Mouse (Mus musculus) lung, embryonic 14.5 days (tissue): ENCODE data around the gene Btd. TPM values are rescaled to one million over a fixed set of nuclear protein-coding genes. Genes with fewer than 3 reads are reported as not detected.

Experiments
- ATAC-seq: fragments of 200-750 bp; cut with Nextera tagmentation; 2 replicates; pipeline ENCODE4 v1.8.0; 2017; ENCODE audit warnings: mild to moderate bottlenecking, moderate TSS enrichment, moderate library complexity; ENCODE audit not compliant: insufficient read depth
- DNase-seq: peaks from one replicate; pipeline ENCODE4 v3.0.0-alpha.2; 2015
- H3K27ac ChIP-seq: fragments of 300-500 bp; sonication (generic); 2 replicates; pipeline ENCODE4 v1.5.1; 2014; ENCODE audit warnings: low read depth, mild to moderate bottlenecking, moderate library complexity
- H3K27me3 ChIP-seq: fragments of 300-500 bp; sonication (generic); 2 replicates; pipeline ENCODE4 v1.6.1; 2014; ENCODE audit warnings: low read length, control low read depth; ENCODE audit not compliant: insufficient read depth
- H3K36me3 ChIP-seq: fragments of 300-500 bp; sonication (generic); 2 replicates; pipeline ENCODE4 v1.6.1; 2014; ENCODE audit warnings: control low read depth; ENCODE audit not compliant: insufficient read depth
- H3K4me1 ChIP-seq: fragments of 300-500 bp; sonication (generic); 2 replicates; pipeline ENCODE4 v1.6.1; 2014; ENCODE audit warnings: antibody characterized with exemption, control low read depth; ENCODE audit not compliant: insufficient read depth
- H3K4me2 ChIP-seq: fragments of 300-500 bp; sonication (generic); 2 replicates; pipeline ENCODE4 v1.6.1; 2014; ENCODE audit warnings: mild to moderate bottlenecking
- H3K4me3 ChIP-seq: fragments of 300-500 bp; sonication (generic); 2 replicates; pipeline ENCODE4 v1.5.1; 2014; ENCODE audit warnings: low read depth, low read length
- H3K9ac ChIP-seq: fragments of 300-500 bp; sonication (generic); 2 replicates; pipeline ENCODE4 v1.6.1; 2014
- H3K9me3 ChIP-seq: fragments of 300-500 bp; sonication (generic); 2 replicates; pipeline ENCODE4 v1.6.1; 2016; ENCODE audit warnings: low read depth, low read length, control low read depth
- CTCF ChIP-seq: IDR thresholded peaks from 2 replicates; pipeline ENCODE4 v1.5.1; 2016; ENCODE audit warnings: antibody characterized with exemption, low read depth
- WGBS: fragments of 180-500 bp; shearing (Covaris S2); extraction: QIAGEN DNeasy Blood & Tissue Kit; methylation state at CpG from one replicate; pipeline ENCODE4 v1.1.7; 2014; 5-methylcytosine and 5-hydroxymethylcytosine counted together
- polyA plus RNA-seq: library from polyadenylated mRNA; unstranded; fragments of >200 nt; fragmentation: Nextera tagmentation; extraction: Ambion mirVana; gene quantifications from 2 replicates; pipeline ENCODE4 v1.2.1, GENCODE M21; 2014

Gene Btd
- polyA plus RNA-seq, 1 experiment from 2014 or later: 23.1 TPM

DNA sequence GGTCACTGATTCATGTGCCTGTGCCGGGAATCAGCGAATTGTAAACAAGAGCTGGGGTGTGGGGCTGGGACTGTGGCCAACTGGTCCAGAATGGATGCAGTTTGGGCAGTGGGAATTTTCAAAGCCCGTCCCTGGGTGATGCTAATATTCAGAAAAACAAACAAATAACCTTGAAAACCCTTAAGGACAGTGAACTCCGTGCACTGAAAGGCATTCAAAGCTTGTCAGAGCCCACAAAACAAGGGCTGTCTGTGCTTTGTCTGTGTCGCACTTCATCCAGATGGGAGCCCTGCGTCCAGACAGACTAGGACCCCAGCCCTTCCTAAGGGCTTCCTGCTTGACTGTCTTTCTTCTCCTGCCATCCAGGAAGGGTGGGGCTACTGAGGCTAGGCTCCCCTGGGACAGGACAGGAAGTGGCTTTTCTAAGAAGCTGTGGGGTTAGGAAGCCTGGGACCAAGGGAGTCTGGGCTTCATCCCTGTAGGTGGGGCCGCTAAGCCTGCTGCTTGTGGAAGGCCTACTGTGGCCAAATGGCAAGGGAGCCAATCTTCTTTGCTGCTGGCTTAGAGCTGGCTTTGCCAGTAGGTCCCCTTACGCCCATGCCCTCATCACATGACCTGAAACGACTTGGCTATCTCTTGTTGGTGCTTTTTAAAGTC lies 21.9 kb downstream of the Btd start:
- Histone ChIP-seq H3K4me1 (peaks cover 33% of the 10 kb centered on the region), H3K36me3 (peaks cover 9% of the 10 kb centered on the region; the same call in 1 of the 2 replicates), H3K9ac (peak overlapping the region; percentile 58), H3K4me3 (peak overlapping the region; percentile 35), H3K27ac (peak overlapping the region; percentile 98), H3K27me3 (no peaks in the 10 kb centered on the region), H3K9me3 (no peaks in the 10 kb centered on the region), H3K4me2 (peak overlapping the region; percentile 75)
- ATAC-seq (peak; percentile 64), DNase-seq (peak; percentile 84)
- no peak; the same call in 1 of the 2 replicates for TF ChIP-seq CTCF
- 27% methylated on average over 9 of the region's 9 CpGs for WGBS

DNA sequence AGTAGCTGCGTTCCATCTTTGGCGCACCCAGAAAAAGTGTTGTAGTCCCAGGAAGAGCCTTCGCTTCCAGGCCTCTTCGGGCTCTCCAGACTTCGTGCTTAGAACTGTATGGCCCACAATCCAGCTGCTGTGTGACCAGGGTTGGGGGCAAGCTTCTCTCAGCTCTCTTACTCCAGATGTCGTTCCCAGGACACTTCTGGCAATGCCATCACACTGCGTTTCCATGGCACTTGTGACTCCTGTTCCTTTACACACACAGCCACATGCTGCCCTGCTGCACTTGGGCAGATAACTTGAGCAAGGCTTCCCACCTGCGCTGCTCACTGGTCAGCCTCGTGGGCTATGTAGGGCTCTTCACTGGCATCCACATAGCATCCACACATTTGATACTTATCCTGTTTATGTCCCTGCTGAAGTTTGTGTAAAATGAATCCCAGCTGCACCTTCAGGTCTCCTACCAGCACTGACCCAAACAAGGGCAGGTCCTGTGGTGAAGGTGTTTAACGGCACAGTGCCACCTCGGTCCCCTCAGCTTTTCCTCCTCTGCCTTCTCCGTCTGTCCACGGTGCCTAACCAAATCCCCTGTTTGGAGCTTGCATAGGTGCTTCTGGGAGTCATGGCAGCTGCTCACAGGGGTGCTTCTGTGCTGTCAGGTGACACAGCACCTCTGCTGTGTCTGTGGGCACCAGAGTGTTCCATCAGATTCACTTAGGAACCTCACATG lies 22.7 kb downstream of the Btd start:
- H3K9me3 ChIP-seq: no peaks in the 10 kb centered on the region
- peaks cover 9% of the 10 kb centered on the region; the same call in 1 of the 2 replicates for H3K36me3 ChIP-seq
- H3K9ac ChIP-seq: no peak overlapping the region
- no peak for TF ChIP-seq CTCF
- no peak overlapping the region for H3K4me3 ChIP-seq
- WGBS: 86% methylated on average over 13 of the region's 13 CpGs
- H3K4me1 ChIP-seq: peaks cover 33% of the 10 kb centered on the region
- ATAC-seq (no peak), DNase-seq (no peak)
- H3K27ac ChIP-seq: peak overlapping the region; percentile 98
- H3K4me2 ChIP-seq: no peak overlapping the region
- H3K27me3 ChIP-seq: no peaks in the 10 kb centered on the region

DNA sequence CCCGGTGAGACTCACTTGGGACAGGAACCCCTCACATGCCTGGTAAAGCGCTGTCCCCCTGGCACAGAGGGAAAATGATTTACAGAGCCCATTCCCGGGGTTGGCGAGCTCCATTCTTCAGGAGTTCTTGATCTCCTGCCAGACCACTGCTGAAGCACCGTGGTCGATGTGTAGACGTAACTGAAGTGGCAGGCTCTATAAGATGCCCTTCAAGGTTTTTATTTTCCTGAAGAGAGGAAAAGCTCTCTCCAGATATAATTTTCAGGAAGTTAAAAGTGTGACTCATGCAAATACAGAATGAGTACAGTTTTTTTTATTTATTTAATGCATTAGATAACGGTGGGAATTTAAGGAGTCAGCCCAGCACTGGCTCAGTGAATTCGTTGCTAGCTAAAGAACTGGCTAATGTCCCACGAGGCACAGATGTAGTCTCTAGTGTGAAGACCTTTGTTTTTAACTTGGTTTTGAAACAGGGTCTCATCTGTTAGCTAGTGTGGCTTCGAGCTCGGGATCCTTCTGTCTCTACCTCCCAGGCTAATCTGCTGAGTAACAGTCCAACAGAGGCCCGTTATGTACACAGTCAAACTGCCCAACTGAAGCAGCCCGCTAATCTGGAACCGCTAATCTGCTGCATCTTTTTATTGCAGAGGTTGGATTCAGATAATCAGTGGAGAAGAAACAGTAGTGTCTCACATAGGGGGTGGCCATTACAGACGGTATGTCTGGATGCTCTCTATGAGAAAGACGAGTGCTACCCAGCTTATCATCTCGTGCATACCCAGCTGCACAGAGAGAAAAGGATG lies 23.5 kb downstream of the Btd start:
- DNase-seq: peak; percentile 64
- Histone ChIP-seq H3K36me3 (peaks cover 9% of the 10 kb centered on the region; the same call in 1 of the 2 replicates), H3K4me1 (peaks cover 31% of the 10 kb centered on the region), H3K4me3 (no peak overlapping the region), H3K4me2 (no peak overlapping the region), H3K9ac (no peak overlapping the region), H3K27me3 (no peaks in the 10 kb centered on the region), H3K27ac (peak overlapping the region; percentile 16; the same call in 1 of the 2 replicates), H3K9me3 (no peaks in the 10 kb centered on the region)
- no peak for TF ChIP-seq CTCF
- WGBS: 48% methylated on average over 18 of the region's 18 CpGs
- ATAC-seq: no peak

DNA sequence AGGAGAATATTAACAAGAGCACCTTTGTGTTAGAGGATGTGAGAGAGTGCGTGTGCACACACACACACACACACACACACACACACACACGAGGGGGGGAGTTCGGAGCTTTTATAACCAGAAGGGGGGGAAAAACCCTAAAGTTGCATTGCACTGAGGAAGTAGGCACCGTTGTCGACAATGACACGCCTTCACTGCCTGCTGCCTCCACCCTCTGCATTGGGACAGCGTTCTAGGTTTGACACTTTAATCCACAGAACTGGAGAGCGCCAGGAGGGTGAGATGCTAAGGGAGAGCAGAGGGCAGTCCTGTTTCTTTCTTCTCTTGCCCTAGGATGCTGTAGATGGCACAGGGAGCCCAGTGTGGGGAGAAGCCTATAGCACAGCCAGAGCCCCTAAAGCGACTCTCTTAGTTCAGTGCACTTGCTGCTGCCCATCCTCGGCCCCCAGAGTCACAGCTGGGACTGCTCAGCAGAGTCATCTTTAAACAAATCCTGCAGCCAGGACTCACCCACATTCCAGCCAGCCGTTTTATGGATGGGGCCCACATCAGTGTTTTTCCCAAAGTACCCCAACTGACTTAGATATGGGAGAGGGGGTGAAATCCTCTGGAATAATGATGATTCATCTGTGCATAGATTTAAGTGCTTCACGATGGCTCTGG lies 24.2 kb downstream of the Btd start:
- peak overlapping the region; percentile 16; the same call in 1 of the 2 replicates for H3K27ac ChIP-seq
- H3K4me1 ChIP-seq: peaks cover 30% of the 10 kb centered on the region
- DNase-seq: no peak
- peaks cover 9% of the 10 kb centered on the region; the same call in 1 of the 2 replicates for H3K36me3 ChIP-seq
- WGBS: 45% methylated on average over 12 of the region's 12 CpGs
- H3K9me3 ChIP-seq: no peaks in the 10 kb centered on the region
- H3K9ac ChIP-seq: no peak overlapping the region
- H3K4me2 ChIP-seq: no peak overlapping the region
- TF ChIP-seq CTCF: no peak
- no peak for ATAC-seq
- no peaks in the 10 kb centered on the region for H3K27me3 ChIP-seq
- H3K4me3 ChIP-seq: no peak overlapping the region

DNA sequence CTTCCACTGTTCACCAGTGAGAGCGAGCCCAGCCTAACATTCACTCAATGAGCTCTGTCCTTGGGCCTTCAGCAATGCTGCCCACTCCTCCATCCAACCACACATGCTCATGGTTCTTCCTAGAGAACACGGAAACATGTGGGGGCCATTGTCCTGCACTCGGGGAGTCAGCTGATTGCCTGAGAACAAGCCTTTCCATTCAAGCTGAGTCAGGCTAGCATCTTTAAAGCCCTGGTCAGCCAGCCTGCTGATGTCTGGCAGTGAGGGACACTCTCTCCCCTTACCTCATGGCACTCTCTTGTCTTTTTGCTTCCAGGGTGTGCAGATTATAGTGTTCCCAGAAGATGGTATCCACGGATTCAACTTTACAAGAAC lies 24.7 kb downstream of the Btd start:
- no peak overlapping the region for H3K27ac ChIP-seq
- no peak for TF ChIP-seq CTCF
- no peak overlapping the region for H3K9ac ChIP-seq
- DNase-seq: no peak
- no peak overlapping the region for H3K4me2 ChIP-seq
- no peak overlapping the region for H3K4me3 ChIP-seq
- H3K36me3 ChIP-seq: peaks cover 9% of the 10 kb centered on the region; the same call in 1 of the 2 replicates
- H3K9me3 ChIP-seq: no peaks in the 10 kb centered on the region
- WGBS: 69% methylated on average over 4 of the region's 4 CpGs
- ATAC-seq: no peak
- H3K27me3 ChIP-seq: no peaks in the 10 kb centered on the region
- peaks cover 30% of the 10 kb centered on the region for H3K4me1 ChIP-seq

- Histone ChIP-seq H3K9ac (no peak overlapping the region), H3K9me3 (no peaks in the 10 kb centered on the region), H3K4me1 (peaks cover 30% of the 10 kb centered on the region), H3K4me2 (no peak overlapping the region), H3K36me3 (peaks cover 9% of the 10 kb centered on the region; the same call in 1 of the 2 replicates), H3K27me3 (no peaks in the 10 kb centered on the region), H3K27ac (no peak overlapping the region), H3K4me3 (no peak overlapping the region)
- DNase-seq (no peak), ATAC-seq (no peak)
- no peak for TF ChIP-seq CTCF
- 91% methylated on average over 28 of the region's 28 CpGs for WGBS
Measured at GRCm38 (mm10) chr14:31666931-31667705, 26.3 kb downstream of the Btd start.
